16 mouse cellular contexts compared by ENCODE assay signal in genomic region chr11:44528560-44529199, GRCm38 (mm10). TPM values are rescaled to one million over a fixed set of nuclear protein-coding genes. Genes with fewer than 3 reads are reported as not detected.
DNase-seq lines count a peak whose midpoint lies in the region; ATAC-seq and TF ChIP-seq lines count a peak whose summit lies in the region.
"Had no signal": no experiment of that assay in that cellular context is flagged by ENCODE, and none has a peak within 500 bp of the region (broad histone marks: within the 10 kb centered on the region; RNA-seq: fewer than 3 reads in every experiment).

No protein-coding gene starts in this region.

- H3K36me3 ChIP-seq in forebrain, postnatal 0 days (ENCODE audit: insufficient read depth) = peaks cover 41% of the 10 kb centered on the region
- H3K36me3 ChIP-seq in forebrain, embryonic 12.5 days (replicated peaks) = peaks cover 71% of the 10 kb centered on the region
- H3K36me3 ChIP-seq in spleen, adult 2 months (ENCODE audit: control insufficient read depth, insufficient read depth, low read length) = peaks cover 40% of the 10 kb centered on the region
- H3K36me3 ChIP-seq in liver, embryonic 11.5 days (ENCODE audit: control insufficient read depth, insufficient read depth, low read length) = peaks cover 51% of the 10 kb centered on the region
- peaks cover 31% of the 10 kb centered on the region for H3K36me3 ChIP-seq in splenic B cell, adult 2 months (ENCODE audit: control insufficient read depth, insufficient read depth, low read length, poor library complexity, severe bottlenecking)

- no peaks in the 10 kb centered on the region for H3K4me1 ChIP-seq in forebrain, postnatal 0 days (ENCODE audit: insufficient read depth)
- H3K4me1 ChIP-seq in forebrain, embryonic 12.5 days = no peaks in the 10 kb centered on the region
- peaks cover 21% of the 10 kb centered on the region for H3K4me1 ChIP-seq in spleen, adult 2 months (ENCODE audit: control insufficient read depth, insufficient read depth, insufficient read length)
- peaks cover 36% of the 10 kb centered on the region for H3K4me1 ChIP-seq in liver, embryonic 11.5 days (replicated peaks; ENCODE audit: control insufficient read depth, insufficient read depth, low read length)
- H3K4me1 ChIP-seq: midbrain, embryonic 10.5 days had no signal

- H3K27me3 ChIP-seq in forebrain, postnatal 0 days (ENCODE audit: insufficient read depth, low read length) = no peaks in the 10 kb centered on the region
- no peaks in the 10 kb centered on the region for H3K27me3 ChIP-seq in forebrain, embryonic 12.5 days
- H3K27me3 ChIP-seq in spleen, adult 2 months (ENCODE audit: control insufficient read depth, insufficient read depth, low read length) = no peaks in the 10 kb centered on the region
- no peaks in the 10 kb centered on the region for H3K27me3 ChIP-seq in liver, embryonic 11.5 days (replicated peaks; ENCODE audit: control insufficient read depth, insufficient read depth, low read length)
- no peaks in the 10 kb centered on the region for H3K27me3 ChIP-seq in splenic B cell, adult 2 months (ENCODE audit: control insufficient read depth, insufficient read depth, low read length, poor library complexity, severe bottlenecking)

- H3K4me2 ChIP-seq in forebrain, postnatal 0 days (ENCODE audit: low read depth) = no peak overlapping the region
- H3K4me2 ChIP-seq in forebrain, embryonic 12.5 days = no peak overlapping the region
- peak overlapping the region; percentile 55 for H3K4me2 ChIP-seq in liver, embryonic 11.5 days

- no peak for TF ChIP-seq POLR2A in spleen, adult 2 months (IDR thresholded peaks at IDR 0.05; ENCODE audit: low read depth, low read length)

- WGBS in forebrain, postnatal 0 days = 88% methylated on average over 14 of the region's 14 CpGs
- 92% methylated on average over 14 of the region's 14 CpGs for WGBS in forebrain, embryonic 12.5 days
- 85% methylated on average over 14 of the region's 14 CpGs for WGBS in spleen, adult 2 months
- WGBS in liver, embryonic 11.5 days = 74% methylated on average over 14 of the region's 14 CpGs

- no peak for ATAC-seq in forebrain, postnatal 0 days
- no peak for ATAC-seq in forebrain, embryonic 12.5 days (ENCODE audit: low FRiP score)
- peak; percentile 83 for ATAC-seq in liver, embryonic 11.5 days (replicated peaks; ENCODE audit: low FRiP score)
- ATAC-seq: hindbrain, postnatal 0 days had no signal

- no peak overlapping the region for H3K4me3 ChIP-seq in forebrain, postnatal 0 days (ENCODE audit: low read depth, low read length)
- H3K4me3 ChIP-seq in forebrain, embryonic 12.5 days (replicated peaks) = no peak overlapping the region
- H3K4me3 ChIP-seq in spleen, adult 2 months (ENCODE audit: extremely low read depth, insufficient read depth, insufficient read length) = peak overlapping the region; percentile 5; the same call in 1 of the 2 replicates
- H3K4me3 ChIP-seq in liver, embryonic 11.5 days (ENCODE audit: low read depth, low read length) = peak overlapping the region; percentile 16; the same call in 1 of the 2 replicates
- H3K4me3 ChIP-seq: midbrain, embryonic 10.5 days had no signal

- no peak overlapping the region for H3K27ac ChIP-seq in forebrain, postnatal 0 days (ENCODE audit: low read depth, low read length)
- H3K27ac ChIP-seq in forebrain, embryonic 12.5 days = no peak overlapping the region
- H3K27ac ChIP-seq in spleen, adult 2 months (ENCODE audit: insufficient read depth, low read length) = peak overlapping the region; percentile 78
- peak overlapping the region; percentile 82 for H3K27ac ChIP-seq in liver, embryonic 11.5 days (ENCODE audit: low read depth, low read length)
- H3K27ac ChIP-seq: hindbrain, postnatal 0 days; kidney, postnatal 0 days; midbrain, embryonic 10.5 days had no signal

- DNase-seq in forebrain, postnatal 0 days = no peak
- DNase-seq in spleen, adult 2 months (ENCODE audit: low read depth in 1 of 2, low spot score in 2 of 2) = no peak
- no peak for DNase-seq in spleen, postnatal 10 days (ENCODE audit: low spot score in 2 of 2)
- DNase-seq in liver, embryonic 11.5 days (ENCODE audit: low spot score) = no peak
- DNase-seq in splenic B cell, adult 2 months (ENCODE audit: low read depth, low spot score) = peak; percentile 9
- no peak for DNase-seq in layer of hippocampus, adult 11-12 months (ENCODE audit: low spot score)
- DNase-seq in urinary bladder, postnatal 14 days (ENCODE audit: low spot score) = no peak
- DNase-seq: cerebellum, adult 11-12 months; gastrocnemius, postnatal 14 days; layer of hippocampus, adult 9-11 months; lung, adult 2 months; right cerebral cortex, adult 18-20 months had no signal

- H3K9me3 ChIP-seq in forebrain, postnatal 0 days (ENCODE audit: low read length) = no peaks in the 10 kb centered on the region
- no peaks in the 10 kb centered on the region for H3K9me3 ChIP-seq in forebrain, embryonic 12.5 days
- no peaks in the 10 kb centered on the region for H3K9me3 ChIP-seq in liver, embryonic 11.5 days (ENCODE audit: control insufficient read depth, low read length)
- H3K9me3 ChIP-seq: midbrain, embryonic 10.5 days had no signal

- 0 out of 2 replicates have a peak, but pooled peaks have one; percentile 13 for TF ChIP-seq CTCF in forebrain, postnatal 0 days (IDR thresholded peaks at IDR 0.05; ENCODE audit: low read depth)
- TF ChIP-seq CTCF in spleen, adult 2 months (IDR thresholded peaks at IDR 0.05; ENCODE audit: extremely low read depth, insufficient read depth, insufficient read length, insufficient replicate concordance) = no peak

- H3K9ac ChIP-seq in forebrain, postnatal 0 days = no peak overlapping the region
- H3K9ac ChIP-seq in forebrain, embryonic 12.5 days = no peak overlapping the region
- 0 out of 2 replicates have a peak overlapping the region, but pooled peaks have one; percentile 6 for H3K9ac ChIP-seq in liver, embryonic 11.5 days (ENCODE audit: low read depth, low read length)

RNA-seq across cellular contexts. Expression of gene Rnf145, which starts 9.9 kb away (rescaled TPM):
- total RNA-seq in forebrain, postnatal 0 days (2014; rRNA removed) = 82.8 and 97.4 TPM in 2 replicates
- polyA plus RNA-seq in forebrain, postnatal 0 days (2015; fragmentation: Nextera tagmentation; extraction: Ambion mirVana) = 86.3 and 100 TPM in 2 replicates
- polyA plus RNA-seq in forebrain, embryonic 12.5 days (2016; fragmentation: Nextera tagmentation; extraction: Ambion mirVana) = 118 and 121 TPM in 2 replicates
- 65.5 and 191 TPM in 2 replicates for polyA plus RNA-seq in spleen, adult 2 months (2012; rRNA removed)
- polyA plus RNA-seq in liver, embryonic 11.5 days (2014; fragmentation: Nextera tagmentation; extraction: Ambion mirVana) = 74.4 and 76.3 TPM in 2 replicates

RNA-seq across cellular contexts. Expression of gene Ublcp1, which starts 58.4 kb away (rescaled TPM):
- total RNA-seq in forebrain, postnatal 0 days (2014; rRNA removed) = 34.3 and 42.2 TPM in 2 replicates
- polyA plus RNA-seq in forebrain, postnatal 0 days (2015; fragmentation: Nextera tagmentation; extraction: Ambion mirVana) = 42.3 and 44.6 TPM in 2 replicates
- polyA plus RNA-seq in forebrain, embryonic 12.5 days (2016; fragmentation: Nextera tagmentation; extraction: Ambion mirVana) = 61.7 and 65.2 TPM in 2 replicates
- 10.7 and 11.4 TPM in 2 replicates for polyA plus RNA-seq in spleen, adult 2 months (2012; rRNA removed)
- 54.1 and 54.6 TPM in 2 replicates for polyA plus RNA-seq in liver, embryonic 11.5 days (2014; fragmentation: Nextera tagmentation; extraction: Ambion mirVana)

Comparison
In these comparisons a context has a peak if more than half of its experiments do, and no peak if none do; other contexts are left out.
1. H3K27ac ChIP-seq: peak in spleen, adult 2 months (single experiment) and liver, embryonic 11.5 days (single experiment); none in forebrain, postnatal 0 days (single experiment) and forebrain, embryonic 12.5 days (single experiment).
2. H3K4me3 ChIP-seq: peak in spleen, adult 2 months (single experiment) and liver, embryonic 11.5 days (single experiment); none in forebrain, postnatal 0 days (single experiment) and forebrain, embryonic 12.5 days (single experiment).